Mouse (Mus musculus) thymus, adult 18-20 months (tissue): ENCODE data around the gene Scamp4.
A peak's percentile ranks its signal among the peaks of the same experiment; 100 is the strongest.

Experiments
- DNase-seq, 2 experiments: peaks; one replicate each; pipeline ENCODE4 v3.0.0; 2022; ENCODE audit warnings: mixed read lengths in 2 of 2

The Scamp4 gene

DNA sequence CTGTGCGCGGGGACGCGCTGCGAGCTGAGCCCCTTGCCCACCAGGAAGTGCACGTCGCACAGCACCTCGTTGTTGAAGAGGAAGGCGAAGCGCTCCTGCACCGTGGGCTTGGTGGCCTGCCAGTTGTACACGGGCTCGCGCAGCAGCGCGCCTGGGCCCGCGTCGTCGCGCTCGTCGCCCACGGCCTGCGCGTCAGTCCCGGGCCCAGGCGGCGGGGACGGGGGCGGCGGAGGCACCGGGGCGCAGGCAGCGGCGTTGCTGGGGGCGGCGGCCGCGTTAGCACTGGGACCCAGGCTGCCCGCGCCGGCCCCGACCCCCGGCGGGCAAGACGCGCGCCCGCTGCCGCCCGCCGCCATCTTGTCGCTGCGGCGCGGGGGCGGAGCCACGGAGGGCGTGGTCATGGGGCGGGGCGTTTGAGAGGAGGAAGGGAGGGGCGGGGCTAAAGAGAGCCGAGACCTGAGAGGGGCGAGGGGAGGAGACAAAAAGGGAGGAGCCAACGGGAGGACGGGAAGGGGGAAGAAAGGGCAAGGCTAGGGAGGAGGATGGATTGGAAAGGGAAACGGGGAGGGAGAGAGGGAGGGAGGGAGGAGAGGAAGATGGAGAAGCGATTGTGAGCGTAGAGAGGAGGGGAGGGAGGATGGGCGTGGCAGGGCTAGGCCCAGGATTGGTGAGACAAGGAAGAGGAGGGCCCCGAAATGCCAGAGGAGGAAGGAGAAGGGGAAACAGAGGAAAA lies 53.6 kb downstream of the Scamp4 start:
- peak; percentile 88 to 90 for DNase-seq

DNA sequence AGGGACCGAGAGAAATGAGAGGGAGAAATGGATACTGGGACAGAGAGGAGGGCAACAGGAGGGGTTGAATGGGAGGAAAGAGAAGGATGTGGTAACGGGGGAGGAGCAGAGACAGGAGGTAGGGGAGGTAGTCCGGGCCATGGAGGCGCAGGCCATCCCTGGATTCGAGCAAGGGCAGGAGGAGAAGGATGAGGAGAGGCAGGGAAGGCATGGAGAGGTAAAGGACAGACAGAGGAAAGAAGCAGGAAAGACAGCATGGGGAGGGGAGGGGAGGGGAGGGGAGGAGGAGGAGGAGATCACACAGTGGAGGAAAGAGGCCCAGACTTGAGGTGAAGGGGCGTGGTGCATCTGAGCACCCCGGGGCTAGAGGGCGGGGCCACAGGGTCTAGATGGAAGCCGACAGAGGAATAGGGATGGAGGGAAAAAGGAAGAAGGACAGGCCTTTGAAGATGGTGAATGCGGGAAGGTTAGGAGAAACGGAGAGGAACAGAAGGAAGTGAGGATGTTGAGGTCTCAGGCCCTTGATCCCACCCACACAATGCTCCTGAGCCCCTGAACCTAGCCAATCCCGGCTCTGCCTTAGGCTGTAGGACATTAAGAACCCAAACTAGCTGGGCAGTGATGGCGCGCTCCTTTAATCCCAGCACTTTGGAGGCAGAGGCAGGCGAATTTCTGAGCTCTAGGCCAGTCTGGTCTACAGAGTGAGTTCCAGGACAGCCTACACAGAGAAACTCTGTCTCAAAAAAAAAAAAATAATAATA lies 54.4 kb downstream of the Scamp4 start, which contains the start of gene Btbd2:
Btbd2 (minus strand) TSS at position 209 of the 761 bp plus-strand sequence.
- DNase-seq = peak in 1 of 2 experiments; percentile 58

DNA sequence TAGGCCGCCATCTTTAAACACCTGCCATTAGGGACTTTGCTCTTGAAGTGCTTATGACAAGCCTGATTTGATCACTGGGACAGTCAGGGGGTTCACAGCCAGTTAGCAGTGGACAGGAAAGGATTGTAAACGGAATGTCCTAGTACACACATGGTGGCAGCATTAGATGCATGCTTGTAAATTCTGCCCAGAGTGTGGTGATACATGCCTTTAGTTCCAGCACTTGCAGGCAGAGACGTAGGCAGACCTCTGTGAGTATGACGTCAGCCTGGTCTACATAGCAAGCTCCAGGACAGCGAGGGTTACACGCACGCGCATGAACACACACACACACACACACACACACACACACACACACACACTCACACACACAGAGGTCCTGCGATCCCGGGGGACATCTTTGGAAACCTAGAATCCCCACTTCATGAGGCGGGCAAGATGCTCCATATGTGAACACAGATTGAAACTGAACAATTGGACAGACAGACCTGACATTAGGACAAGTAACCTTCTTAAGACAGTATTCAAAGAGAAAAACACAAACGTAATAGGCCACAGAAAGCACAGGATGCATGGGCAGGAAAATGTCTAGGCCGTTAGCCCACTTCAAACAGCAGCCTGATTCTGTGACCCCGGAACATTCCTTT lies 55.6 kb downstream of the Scamp4 start:
- no peak for DNase-seq

DNA sequence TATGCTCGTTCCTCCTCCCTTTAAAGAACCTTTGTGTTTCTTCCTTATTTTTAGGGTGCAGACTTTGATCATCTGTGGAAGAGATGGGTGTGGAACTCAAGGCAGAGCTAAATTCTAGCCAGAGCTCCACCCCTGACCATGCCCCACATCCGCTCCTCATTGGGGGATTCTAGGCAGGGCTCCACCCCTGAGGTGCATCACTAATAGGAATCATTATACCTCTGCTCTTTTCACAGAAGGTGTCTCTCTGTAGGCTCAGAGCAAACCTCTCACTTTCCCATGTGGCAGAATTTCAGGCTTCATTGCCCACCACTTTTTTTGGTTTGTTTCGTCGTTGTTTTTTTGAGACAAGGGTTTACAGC lies 56.1 kb downstream of the Scamp4 start:
- peak in 1 of 2 experiments; percentile 52 for DNase-seq

DNA sequence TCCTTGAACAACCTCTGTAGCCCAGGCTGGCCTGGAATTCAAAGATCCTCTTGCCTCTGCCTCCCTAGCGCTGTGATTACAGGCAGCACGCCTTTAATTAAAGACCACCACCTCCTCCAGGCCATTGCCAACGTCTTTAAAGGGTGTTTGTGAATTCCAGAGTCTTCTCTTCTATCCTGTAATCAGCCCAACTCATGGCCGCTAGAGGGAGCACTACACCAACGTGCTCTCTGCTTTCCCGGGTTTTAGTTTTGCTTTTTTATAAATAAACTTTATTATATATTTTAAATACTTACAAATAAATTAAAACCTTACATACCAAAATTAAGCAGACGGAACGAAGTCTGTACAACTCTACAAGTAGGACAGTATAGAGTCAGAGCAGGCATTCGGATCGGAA lies 56.5 kb downstream of the Scamp4 start:
- DNase-seq = peak in 1 of 2 experiments; percentile 58

DNA sequence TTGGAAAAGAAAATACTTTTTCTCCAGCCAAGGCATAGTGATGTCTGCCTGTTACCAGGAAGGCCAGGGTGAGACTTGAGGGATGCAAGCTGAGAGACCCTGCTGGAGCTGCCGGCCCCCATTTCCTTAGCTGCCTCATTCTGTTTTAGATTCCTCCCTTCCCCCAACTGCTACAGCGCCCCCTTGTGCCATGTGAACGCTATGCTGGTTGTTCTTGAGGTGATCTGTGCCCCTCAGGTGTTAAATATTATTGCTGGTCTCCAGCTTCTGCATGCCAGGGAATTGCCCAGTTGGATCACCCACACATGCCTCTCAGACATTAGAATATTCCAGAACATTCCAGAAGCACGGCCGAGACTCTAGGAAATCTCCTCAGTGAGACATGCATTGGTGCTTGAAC lies 58.5 kb downstream of the Scamp4 start:
- peak; percentile 58 to 71 for DNase-seq

DNA sequence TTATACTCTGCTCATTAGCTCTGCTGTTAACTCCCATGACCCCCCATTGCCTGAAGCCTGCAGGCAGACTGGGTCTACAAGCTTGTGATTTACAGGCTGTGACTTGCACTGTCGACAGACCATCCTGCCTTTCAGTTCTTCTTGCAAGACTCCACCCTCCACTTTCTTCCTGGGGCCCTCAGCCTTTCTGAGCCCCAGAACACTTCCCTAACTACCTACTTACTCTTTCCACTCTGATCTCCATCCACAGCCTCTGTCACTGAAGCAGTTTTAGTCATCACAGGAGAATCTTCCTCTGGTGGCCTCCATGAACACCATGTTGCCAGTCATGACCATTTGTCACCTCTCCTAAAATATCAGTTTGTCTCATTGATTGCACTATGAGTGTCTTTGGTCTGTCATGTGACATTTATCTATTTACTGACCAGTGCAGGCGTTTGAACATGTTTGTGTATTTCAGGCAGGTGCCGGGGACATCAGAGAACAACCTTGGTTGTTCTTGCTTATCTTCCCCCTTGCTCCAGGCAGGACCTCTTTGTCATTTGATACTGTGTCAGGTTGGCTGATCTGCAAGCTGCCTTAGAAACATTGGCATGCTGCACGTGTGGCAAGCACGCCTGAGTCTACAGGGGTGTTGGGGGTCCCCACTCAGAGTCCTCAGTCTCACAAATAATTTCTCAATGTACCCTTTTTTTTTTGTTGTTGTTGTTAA lies 61.0 kb downstream of the Scamp4 start:
- DNase-seq = no peak

DNA sequence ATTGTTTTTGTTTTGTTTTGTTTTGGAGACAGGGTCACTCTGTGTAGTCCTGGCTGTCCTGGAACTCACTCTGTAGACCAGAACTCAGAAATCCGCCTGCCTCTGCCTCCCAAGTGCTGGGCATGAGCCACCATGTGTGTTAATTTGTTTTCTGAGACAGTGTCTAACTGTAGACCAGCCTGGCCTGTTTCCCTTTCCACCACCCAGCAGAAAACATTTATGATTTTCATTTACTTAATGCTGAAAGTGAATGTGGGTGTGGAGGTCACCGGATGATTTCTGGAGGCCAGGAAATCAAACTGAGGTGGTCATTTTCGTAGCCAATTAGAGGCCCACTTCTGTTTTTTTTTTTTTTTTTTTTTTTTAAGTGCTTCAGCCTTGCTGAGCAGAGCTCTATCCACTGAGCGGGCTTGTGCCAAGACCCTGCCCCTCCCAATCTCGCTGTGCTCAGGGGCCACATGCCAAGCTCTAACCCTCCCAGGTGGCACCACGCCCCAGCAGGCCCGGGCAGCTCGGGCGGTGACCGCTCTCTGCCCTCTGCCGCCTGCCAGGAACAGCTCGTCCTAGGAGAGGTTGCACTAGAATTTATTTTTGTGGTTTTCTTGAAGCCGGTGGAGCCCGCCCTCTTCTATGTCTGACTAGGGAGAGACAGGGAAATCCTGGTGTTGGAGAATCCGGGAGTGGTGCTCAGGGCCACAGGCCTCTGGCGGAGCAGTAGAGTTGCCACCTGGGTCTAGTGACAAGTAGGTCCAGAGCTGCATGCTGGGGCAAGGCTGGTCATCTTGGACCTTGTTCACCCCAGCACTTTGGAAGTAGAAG lies 61.7 kb downstream of the Scamp4 start:
- no peak for DNase-seq

DNA sequence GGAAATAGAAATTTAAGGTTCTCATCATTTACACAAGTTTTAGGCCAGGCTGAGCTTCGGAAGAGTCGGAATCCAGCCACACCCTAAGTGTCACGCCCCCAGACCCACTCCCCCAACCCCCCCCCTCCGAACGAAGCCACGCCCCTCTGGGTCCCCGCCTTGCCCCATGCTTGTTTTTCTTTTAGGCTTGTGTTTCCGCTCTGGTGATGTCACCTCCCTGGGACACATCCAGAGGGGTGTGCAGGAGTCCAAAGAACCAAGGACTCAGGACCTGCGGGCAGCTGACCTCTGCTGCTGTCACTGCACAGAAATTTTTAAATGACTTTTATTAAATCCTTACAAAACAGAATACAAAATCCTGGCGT lies 62.3 kb downstream of the Scamp4 start:
- DNase-seq = no peak
